Mouse (Mus musculus): ENCODE data around the gene Slc16a13.

- no peak for TF ChIP-seq EP300 (IDR thresholded peaks at IDR 0.05; ENCODE audit: low read depth)
- no peak for TF ChIP-seq CTCF (IDR thresholded peaks at IDR 0.05; ENCODE audit: low read depth)
These were observed 45.5 kb upstream of the Slc16a13 start for GRCm38 (mm10) chr11:70266405-70266804.

Data from liver, postnatal 0 days (tissue).